Mouse (Mus musculus) skeletal muscle tissue, adult 2 months (tissue): ENCODE data around the gene Defa34.
"Not testable (repeated sequence)": the region's sequence is repeated elsewhere in the genome, so short reads cannot be mapped to it uniquely, and the experiment has no call there.

ENCODE experiments used
- DNase-seq: peaks from one replicate; pipeline ENCODE4 v3.0.0-alpha.2; 2012; ENCODE audit warnings: low read depth, low spot score

Defa34 gene

DNA sequence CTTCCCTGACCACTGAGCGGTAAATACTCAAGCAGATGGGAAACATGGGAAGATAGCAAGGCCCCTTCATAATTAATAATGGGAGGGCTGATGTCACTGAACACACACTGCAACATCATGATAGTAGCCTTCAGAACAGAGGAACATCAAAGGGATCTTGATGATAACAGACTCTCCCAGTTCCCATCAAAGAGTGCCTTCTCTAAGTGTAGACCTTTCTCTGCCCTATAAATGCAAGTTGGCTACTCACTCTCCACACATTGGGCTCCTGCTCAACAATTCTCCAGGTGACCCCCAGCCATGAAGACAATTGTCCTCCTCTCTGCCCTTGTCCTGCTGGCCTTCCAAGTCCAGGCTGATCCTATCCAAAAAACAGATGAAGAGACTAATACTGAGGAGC, at the start of gene Defa34:
Defa34 (plus strand) TSS at position 301 of the 400 bp plus-strand sequence.
- DNase-seq = not testable (repeated sequence)

DNA sequence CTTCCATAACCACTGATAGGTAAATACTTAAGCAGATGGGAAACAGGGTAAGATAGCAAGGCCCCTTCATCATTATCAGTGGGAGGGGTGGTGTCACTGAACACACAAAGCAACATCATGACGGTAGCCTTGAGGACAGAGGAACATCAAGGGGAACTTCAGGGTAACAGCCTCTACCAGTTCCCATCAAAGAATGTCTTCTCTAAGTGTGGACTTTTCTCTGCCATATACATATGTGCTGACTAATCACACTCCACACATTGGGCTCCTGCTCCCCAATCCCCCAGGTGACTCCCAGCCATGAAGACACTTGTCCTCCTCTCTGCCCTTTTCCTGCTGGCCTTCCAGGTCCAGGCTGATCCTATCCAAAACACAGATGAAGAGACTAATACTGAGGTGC, 47.7 kb upstream of the Defa34 start, which contains the start of gene Defa26:
Defa26 (plus strand) TSS at position 301 of the 400 bp plus-strand sequence.
- not testable (repeated sequence) for DNase-seq

DNA sequence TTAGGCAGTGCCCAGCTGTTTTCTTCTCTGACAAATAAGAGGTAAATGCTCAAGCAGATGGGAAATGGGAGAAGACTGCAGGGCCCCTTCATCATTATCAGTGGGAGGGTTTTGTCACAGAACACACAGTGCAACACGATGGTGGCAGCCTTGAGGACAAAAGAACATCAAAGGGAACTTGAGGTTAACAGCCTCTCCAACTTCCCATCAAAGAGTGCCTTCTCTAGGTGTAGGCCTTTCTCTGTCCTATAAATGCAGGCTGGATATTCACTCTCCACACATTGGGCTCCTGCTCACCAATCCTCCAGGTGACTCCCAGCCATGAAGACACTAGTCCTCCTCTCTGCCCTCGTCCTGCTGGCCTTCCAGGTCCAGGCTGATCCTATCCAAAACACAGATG, 10.1 kb upstream of the Defa34 start, which contains the start of gene Defa17:
Defa17 (plus strand) TSS at position 301 of the 400 bp plus-strand sequence.
- not testable (repeated sequence) for DNase-seq

DNA sequence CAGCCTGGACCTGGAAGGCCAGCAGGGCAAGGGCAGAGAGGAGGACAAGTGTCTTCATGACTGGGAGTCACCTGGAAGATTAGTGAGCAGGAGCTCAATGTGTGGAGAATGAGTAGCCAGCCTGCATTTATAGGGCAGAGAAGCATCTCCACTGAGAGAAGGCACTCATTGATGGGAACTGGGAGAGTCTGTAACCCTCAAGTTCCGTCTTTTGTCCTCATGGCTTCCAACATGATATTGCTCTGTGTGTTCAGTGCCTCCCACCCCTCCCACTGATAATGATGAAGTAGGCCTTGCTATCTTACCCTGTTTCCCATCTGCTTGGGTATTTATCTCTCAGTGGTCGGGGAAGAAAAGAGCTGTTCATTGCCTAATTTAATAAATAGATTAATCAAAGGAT, 37.9 kb downstream of the Defa34 start, which contains the start of gene AY761184:
AY761184 (minus strand) TSS at position 101 of the 400 bp plus-strand sequence.
- not testable (repeated sequence) for DNase-seq
